Mouse (Mus musculus) hindlimb bud, embryonic 11.5 days (tissue): ENCODE measurements around the gene Tmem131.
"Not testable (repeated sequence)": the region's sequence is repeated elsewhere in the genome, so short reads cannot be mapped to it uniquely, and the experiment has no call there.

Source experiments
- DNase-seq: peaks from one replicate; pipeline ENCODE4 v3.0.0-alpha.2; 2012; ENCODE audit warnings: low read depth, low spot score; ENCODE audit errors: extremely low spot score

Tmem131 gene

DNA sequence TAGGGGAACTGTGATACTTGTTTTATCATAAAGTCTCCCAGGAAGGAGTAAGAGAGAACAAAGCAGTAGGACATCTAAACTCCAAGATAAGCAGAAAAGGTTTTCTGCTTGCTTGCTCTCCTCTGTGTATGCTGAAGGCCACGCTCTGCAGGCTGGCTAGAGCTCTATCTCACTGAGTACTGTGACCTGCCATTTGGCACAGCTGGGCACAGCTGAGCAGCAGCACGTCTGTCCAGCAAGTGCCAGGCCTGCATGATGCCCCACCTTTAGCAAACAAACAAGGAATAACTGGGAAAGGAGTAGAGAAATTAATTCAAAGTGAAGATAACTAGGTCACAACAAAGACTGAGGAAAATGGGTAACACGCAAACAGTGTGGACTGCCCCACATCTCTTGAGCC is 103.6 kb downstream of the Tmem131 start:
- no peak for DNase-seq

DNA sequence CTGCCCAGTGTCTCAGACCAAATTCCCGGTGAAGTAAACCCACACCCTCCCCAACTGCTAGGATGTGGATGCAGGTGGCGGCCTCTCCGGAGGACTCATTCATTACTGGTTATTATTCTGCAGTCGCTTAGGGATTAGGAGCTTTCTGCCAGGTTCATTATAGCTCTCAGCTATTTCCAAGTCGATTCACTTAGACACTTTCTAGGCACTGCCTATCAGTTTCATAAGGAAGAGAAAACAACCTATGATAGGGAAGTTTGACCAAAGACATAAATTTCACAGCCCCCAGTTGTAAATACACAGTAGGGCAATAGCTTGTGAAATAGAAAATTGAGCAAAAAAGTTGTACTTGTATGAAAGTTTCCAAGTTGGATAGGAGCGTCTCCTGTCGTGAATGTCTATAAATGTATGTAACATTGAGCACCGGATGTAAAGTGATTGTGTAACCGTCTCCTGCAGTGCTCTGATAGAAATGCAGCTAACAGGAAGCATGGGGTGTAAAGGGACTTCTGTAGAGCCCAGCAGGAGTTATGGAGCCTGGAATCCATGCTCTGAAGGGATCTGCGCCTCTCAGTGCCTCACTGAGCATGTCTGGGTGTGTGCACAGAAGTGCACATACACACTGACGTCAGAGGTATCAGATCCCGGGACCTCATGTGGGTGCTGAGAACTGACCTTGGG is 107.1 kb downstream of the Tmem131 start:
- DNase-seq, result no peak

DNA sequence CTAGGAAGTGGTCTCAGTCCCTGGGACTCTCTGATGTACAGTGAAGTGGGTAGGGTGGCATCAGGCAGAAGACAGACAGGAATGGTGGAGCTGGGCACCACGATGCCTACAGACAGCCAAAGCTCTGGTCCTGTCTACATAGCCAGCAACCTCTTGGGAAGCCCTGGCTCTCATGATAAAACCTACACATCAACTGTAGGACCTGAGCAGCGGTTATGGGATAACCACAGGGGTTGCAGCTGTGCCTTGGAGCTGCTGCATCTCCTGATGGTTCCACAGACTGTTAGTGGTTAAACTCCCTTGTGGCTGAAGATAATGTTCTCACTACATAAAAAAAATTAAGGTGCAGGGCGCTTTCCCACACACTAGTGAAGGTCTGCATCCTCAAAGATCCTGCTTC is 107.9 kb downstream of the Tmem131 start:
- DNase-seq, result no peak

DNA sequence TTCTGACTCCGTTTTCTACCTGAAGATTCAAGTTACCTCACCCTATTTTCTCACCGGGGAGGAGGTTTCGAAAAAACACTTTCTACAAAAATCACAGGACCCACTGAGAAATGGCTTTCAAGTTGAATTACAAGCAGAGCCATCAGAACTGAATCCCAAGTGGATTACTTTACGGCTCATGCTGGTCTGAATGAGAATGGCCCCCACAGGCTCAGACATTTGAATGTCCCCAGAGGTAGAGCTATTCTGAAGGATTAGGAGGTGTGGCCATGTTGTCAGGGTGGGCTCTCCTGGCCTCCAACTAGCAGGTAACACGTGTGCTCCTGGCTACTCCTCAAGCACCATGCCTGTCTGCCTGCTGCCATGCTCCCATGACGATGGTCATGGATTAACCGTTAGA is 109.4 kb downstream of the Tmem131 start:
- DNase-seq, result no peak

DNA sequence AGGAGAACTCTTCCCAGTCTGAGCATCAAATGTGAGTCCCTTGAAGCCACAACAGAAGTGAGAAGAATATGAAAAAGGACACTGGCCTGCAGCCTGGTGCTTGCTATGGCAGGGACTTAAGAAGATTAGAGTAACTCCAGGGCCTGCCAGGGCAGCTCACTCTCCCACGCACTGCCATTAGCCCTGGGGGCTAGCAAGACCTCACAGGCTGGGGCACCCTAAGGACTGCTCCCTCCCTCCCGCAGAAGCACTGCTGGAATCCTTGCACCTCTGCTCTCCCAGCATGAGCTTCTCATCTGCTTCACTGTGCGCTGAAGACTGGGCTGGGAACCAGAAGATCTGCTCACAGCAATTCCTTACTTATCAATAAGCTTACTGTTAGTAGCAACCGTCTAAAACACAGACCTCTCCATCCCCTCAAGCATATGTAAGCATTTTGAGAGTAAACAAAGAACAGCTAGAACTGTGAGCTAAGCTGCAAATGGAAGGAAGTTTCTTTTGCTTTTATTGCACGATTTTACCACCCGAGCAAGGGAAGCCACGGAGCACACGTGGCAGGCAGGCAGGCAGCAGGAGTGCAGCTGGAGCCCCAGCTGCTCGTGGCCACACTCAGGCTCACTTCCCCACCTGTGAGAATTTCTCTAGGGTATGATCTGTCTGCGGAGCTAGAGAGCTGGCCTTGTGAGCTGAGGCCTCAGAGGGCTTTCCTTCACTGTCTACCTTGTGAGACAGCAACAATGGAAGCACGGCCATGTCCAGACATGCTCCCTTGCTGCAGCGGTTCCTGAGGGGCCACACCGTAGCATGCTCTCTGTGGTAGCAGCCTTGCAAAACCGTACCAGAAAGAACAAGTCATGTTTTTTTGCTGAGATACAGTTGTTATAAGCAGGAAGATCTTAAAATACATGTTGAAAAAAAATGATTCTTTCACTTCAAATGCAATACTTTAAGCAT is 112.3 kb downstream of the Tmem131 start:
- no peak for DNase-seq

DNA sequence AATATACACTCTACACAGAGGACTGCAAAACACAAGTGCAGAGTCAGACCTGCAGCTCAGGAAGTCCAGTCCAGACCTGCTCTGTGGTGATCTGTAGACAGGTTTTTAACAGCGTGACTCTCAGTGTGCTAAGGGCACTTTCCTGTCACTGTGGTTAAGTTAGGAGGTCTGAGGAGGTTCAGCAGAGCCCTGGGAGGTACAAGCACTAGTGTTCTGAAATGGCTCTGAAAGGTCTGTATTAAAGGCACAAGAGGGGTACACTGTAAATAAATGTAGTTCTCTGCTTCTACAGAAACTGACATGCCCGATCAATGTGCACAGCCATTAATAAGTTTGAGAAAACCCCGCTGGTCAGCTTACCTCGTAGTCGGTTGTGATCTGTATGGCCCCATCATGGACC is 119.1 kb downstream of the Tmem131 start:
- no peak for DNase-seq

DNA sequence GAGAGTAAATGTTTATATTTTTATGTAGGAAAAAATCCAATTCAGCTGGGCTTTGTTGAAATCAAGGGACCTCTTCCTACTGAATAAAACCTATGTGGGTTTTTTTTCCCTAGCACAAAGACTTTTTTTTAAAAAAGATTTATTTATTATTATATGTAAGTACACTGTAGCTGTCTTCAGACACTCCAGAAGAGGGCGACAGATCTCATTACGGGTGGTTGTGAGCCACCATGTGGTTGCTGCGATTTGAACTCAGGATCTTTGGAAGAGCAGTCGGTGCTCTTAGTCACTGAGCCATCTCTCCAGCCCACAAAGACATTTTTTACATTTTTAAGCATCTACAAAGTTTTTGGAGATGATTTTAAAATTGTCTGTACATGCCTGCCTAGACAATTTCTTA is 121.5 kb downstream of the Tmem131 start:
- DNase-seq, result not testable (repeated sequence)

DNA sequence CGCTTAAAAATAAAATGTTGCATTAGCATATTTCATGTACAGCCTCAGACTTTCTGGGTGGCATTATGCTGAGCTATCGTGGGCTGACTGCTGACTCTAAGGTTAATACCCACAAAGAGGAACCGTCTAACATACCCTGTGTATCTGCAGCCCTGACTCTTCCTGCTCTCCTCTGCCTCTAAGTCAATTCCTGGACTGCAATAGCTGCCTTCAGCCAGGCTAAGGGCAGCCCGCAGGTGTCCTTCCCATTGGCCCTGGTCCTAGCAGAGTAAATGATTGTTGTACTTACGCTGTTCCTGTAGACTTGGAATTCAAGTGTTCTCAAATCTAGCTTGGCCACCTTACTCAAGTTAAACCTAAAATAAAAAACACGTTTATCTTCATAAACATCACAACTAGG is 128.3 kb downstream of the Tmem131 start:
- DNase-seq, result no peak

DNA sequence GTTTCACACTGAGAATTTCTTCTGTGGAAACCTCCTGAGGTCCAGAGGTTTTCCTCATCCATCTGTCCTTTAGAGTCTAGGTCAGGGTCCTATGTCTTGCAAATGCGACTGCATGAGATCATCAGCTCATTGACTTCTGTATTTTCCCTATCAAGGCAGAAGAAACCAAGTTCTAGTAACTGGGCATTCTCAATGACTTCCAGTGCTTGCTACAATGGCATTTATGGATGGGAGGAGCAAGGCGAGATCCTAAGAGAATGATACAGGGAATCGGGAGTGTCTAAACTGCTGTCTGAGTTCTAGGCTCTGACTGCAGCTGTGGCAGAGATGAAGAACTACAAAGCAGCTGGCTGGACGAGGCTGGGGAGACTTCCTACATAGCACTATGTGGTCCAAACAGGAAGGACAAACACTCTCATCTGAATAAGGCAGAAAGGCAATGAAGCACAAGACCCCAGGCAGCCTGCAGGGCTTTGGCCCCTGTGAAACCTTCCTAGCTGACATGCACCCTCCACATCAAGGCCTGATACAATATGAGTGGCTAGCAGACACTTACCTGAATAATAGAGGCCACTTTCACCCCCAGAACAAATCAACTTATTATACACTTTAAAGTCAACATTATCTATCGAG is 129.1 kb downstream of the Tmem131 start:
- DNase-seq, result no peak

DNA sequence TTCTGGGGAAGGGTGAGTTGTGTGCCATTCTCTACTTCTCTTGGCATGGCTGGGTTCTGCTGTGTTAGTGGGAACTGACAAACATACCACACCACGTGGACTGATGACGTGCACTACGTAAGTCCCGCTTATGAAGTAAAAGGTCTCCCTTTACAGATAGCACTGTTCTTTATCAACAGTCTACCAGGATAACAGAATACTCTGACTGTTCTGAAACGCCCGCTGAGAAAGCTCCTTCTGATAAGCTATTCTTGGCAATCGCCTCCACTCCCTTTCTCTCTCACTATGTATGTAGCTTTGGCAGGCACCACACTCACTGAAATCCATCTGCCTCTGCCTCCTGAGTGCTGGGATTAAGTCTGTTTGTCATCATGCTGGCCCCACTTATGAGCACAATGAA is 130.1 kb downstream of the Tmem131 start:
- no peak for DNase-seq

DNA sequence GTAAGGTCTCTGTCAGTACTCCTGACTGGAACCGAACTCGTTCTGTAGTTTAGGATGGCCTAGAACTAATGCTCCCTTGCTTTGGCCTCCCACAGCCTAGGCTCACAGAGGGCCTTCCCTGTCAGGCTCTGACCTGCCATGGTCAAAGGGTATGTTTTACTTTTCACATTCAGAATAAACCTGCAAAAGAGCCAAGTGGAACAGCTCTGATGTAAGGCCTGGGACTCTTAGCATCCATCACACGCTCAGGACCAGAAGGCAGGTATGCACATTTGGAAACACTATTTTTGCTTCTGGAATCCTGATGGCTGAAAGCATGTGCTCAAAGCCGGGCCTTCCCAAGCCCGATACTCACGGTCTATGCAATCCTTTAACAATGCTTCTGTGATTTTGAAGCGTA is 131.7 kb downstream of the Tmem131 start:
- no peak for DNase-seq

DNA sequence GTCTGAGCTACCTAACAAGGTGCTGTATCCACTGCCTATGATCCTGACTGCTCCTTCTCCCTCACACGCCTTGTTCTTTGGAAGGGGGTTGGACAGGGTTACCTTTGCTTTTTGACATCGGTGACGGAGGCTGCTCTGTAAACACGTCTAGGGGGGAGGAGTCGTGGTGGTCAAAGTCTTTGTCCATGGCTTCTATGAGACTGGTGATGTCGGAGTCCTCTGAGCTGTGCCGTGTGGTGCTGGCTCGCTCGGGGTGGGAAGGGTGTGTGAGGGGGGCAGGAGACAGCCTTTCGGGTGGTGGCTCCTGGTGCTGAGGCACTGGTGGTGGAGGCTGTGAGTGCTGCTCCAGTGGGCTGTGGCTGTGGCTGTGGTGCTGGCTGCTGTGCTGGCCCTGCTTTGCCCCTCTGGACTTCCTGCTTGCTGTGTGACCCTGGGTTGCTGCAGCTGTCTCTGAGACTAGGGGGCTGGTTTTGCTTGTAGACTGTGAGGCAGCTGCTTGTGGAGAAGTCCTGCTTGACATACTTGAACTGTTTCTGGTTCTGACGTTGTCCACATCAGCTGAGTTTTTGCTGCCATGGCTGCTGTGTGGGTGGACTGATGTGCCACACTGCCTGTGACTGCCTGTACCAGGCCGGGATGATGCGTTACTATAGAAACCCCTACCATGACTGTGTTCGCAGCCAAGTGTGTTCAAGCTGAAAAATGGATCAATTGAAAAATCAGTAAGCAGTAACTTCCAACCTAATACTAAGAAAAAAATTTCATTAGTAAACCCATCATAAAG is 135.5 kb downstream of the Tmem131 start:
- no peak for DNase-seq

DNA sequence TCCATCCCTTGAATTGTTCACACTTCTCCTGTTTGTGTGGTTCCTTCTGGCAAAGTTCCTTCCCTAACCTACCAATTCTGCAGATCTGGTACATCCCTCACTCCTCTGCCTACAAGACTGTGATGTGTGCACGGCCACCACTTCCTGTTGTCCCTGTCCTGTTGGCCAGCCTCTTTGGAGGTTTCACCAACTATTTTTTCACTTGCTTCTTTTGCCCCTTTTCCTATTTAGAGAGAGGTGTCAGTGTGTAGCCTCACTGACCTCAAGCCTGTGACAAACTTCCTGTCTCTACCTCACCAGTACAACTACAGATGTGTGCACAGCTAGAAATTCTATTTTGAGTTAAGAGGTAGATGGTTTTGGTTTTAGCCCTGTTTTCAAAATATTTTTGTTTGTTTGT is 136.4 kb downstream of the Tmem131 start:
- DNase-seq, result no peak

DNA sequence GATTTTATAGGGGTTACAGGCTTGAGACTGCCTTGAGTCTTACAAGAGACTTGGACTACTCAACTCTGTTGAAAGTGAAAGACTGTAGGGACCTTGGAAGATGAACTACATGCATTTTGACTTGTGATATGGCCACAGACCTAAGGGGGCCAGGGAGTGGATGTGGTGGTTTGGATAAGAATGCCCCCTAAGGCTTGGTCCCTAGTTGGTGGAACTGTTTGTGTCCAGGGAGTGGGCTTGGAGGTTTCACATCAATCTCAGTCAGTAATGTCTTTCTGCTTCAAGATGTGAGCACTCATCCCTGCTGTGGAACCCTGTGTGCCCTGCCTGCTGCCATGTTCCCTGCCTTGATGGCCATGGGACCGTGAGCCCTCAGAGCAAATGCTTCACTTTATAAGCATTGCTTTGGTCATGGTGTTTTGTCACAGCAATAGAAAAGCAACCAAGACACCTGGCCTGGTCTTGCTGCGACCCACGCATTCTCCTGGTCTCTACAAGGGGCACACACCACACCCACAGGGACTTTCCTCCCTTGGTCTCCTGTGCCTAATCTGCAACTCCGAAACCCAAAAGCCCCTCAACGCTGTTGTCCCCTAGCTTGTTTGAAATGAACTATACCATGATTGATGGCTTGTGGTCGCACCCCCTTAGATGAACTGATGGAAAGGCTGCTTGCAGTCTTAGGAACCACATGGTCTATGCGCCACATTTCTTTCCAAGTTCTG is 137.1 kb downstream of the Tmem131 start:
- DNase-seq, result no peak

DNA sequence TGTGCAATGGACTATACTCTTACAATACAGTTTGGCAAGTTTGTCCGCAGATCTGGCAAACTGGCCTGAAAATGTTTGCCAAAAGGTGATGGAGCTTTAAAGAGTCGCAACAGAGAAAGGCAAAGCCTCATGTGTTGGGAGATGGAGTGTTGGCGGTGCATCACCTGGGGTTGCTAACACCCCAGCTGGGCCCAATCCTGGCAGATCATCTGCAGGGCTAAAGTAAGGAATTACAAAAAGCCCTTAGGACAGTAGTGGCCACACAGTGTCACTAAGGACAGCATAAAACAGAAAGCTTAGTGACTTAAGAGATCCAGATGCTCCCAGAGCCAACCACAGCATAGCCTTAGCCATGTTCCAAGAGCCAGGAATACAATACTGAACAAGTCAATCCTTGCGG is 138.6 kb downstream of the Tmem131 start:
- no peak for DNase-seq

DNA sequence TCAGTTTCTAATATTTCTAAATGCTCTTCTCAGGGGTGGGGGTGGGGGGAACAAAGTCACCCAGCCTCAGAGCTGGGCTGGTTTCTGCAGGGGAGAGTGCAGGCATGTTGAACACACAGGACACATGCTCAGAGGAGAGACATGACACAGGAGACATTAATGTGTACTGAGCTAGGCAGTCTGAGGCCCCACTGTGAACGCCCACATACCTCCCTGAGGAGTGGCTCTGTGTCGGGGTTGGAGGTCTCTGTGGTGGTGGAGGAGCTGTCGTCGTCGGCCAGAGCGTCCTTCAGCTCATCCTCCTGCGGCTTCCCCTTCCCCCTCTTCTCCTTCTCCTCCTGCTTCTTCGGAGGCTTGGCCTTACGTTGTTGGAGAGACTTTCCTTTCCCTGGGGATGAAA is 139.2 kb downstream of the Tmem131 start:
- DNase-seq, result no peak

DNA sequence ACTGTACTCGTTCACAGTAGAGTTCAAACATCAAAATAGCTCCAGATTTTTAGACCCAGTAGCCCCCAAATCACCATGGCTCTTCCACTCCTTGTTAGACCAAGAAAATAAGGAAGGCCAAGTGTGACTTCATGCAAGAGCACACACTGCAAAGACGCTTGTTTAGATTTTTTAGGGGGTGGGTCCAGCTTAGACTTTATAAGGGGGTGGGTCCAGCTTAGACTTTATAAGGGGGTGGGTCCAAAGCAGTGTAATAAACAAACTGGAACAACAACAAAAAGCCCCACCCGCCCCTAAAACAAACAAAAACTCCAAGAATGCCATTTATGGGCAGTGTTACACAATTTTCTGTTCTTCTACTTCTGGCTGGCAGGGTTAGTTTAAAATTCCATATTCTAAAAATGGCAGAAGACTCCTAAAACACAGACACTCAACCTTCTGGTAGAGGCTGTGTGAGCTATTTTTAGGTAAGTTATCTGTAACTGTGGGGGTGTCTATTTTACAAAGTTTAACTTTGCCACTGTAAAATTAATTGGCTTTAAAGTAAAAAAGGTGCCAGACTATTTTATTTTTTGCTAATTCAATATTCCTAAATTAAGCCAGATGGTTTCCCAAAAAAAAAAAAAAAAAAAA is 143.0 kb downstream of the Tmem131 start:
- no peak for DNase-seq

DNA sequence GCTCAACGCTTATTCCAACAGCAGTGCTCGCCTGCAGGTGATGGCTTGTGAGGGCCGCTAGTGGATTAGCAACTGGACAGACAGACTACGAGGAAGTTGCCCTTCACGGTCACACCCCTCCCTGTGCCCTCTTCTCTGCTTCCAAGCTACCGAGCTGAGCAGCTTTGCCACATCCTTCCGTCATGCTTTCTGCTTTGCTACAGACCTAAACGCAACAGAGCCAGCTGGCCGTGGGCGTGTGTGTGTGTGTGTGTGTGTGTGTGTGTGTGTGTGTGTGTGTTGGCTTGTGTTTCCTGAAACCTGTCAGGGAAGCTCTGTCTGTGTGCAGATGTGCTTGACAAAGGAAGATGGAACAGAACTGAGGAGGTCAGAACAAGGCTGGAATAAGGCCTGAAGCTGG is 146.0 kb downstream of the Tmem131 start:
- no peak for DNase-seq

DNA sequence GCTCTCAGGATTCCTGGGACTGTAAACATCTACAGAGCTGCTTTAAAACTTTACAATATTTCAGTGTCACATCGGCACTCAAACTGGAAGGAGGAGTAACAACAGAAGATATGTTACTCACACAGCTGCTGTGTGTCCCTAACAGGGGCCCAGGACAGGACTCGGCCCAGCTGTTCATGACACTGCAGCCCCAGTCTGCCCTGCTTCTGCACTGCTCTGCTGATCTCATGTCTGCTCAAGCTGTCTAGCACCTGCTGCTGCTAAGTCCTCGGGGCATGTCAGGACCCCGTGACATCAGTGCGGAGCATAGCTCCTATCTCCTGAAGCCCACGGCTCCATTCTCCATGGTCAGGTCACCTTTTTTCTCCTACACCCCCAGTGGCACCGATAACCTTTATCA is 146.8 kb downstream of the Tmem131 start:
- DNase-seq, result no peak

DNA sequence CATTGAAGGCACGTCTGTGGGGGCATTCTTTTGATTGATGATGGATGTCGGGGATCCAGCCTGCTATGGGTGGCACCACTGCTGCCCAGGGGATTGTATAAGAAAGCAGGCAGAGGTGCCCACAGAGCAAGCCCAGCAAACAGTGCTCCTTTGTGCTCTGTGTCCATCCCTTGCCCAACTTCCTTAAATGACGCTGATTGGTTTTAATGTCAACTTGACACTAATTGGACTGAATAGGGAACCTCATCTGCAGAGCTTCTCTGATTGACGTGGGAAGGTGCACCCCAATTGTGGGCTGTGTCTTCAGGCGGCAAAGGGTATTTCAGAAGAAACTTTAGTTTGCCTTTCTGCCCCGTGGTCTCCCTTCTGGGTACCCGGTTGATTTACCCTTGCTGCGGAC is 154.1 kb downstream of the Tmem131 start:
- DNase-seq, result no peak
